Mouse (Mus musculus) midbrain, postnatal 0 days (tissue): ENCODE measurements around the gene Fbxl14. TPM values are rescaled to one million over a fixed set of nuclear protein-coding genes. Genes with fewer than 3 reads are reported as not detected.
A peak's percentile ranks its signal among the peaks of the same experiment; 100 is the strongest.

Experiments used
- ATAC-seq: fragments of 200-750 bp; cut with Nextera tagmentation; 2 replicates; pipeline ENCODE4 v1.8.0; 2017; ENCODE audit warnings: moderate number of reproducible peaks, mild to moderate bottlenecking, moderate TSS enrichment, moderate library complexity; ENCODE audit not compliant: low FRiP score
- DNase-seq: peaks from one replicate; pipeline ENCODE4 v3.0.0-alpha.2; 2015; ENCODE audit warnings: low spot score
- H3K27ac ChIP-seq: fragments of 300-500 bp; sonication (generic); 2 replicates; pipeline ENCODE4 v1.5.1; 2014; ENCODE audit warnings: low read depth, mild to moderate bottlenecking, low read length, mixed read lengths
- H3K27me3 ChIP-seq: fragments of 300-500 bp; sonication (generic); 2 replicates; pipeline ENCODE4 v1.6.1; 2014; ENCODE audit warnings: low read length, control low read depth, mixed read lengths; ENCODE audit not compliant: insufficient read depth
- H3K36me3 ChIP-seq: fragments of 300-500 bp; sonication (generic); 2 replicates; pipeline ENCODE4 v1.6.1; 2014; ENCODE audit warnings: low read length, control low read depth, mixed read lengths; ENCODE audit not compliant: insufficient read depth
- H3K4me1 ChIP-seq: fragments of 300-500 bp; sonication (generic); 2 replicates; pipeline ENCODE4 v1.6.1; 2014; ENCODE audit warnings: mild to moderate bottlenecking, control low read depth, antibody characterized with exemption, low read length, mixed read lengths; ENCODE audit not compliant: insufficient read depth
- H3K4me2 ChIP-seq: fragments of 300-500 bp; sonication (generic); 2 replicates; pipeline ENCODE4 v1.6.1; 2014; ENCODE audit warnings: low read depth, mild to moderate bottlenecking, low read length, mixed read lengths; ENCODE audit not compliant: poor library complexity, severe bottlenecking
- H3K4me3 ChIP-seq: fragments of 300-500 bp; sonication (generic); 2 replicates; pipeline ENCODE4 v1.5.1; 2014; ENCODE audit warnings: low read depth, mild to moderate bottlenecking, low read length, moderate library complexity
- H3K9ac ChIP-seq: fragments of 300-500 bp; sonication (generic); replicated peaks from 2 replicates; pipeline ENCODE4 v1.6.1; 2014; ENCODE audit warnings: mild to moderate bottlenecking, low read length, moderate library complexity, mixed read lengths; ENCODE audit not compliant: poor library complexity, severe bottlenecking
- H3K9me3 ChIP-seq: fragments of 300-500 bp; sonication (generic); 2 replicates; pipeline ENCODE4 v1.6.1; 2016; ENCODE audit warnings: low read length, control low read depth
- CTCF ChIP-seq: IDR thresholded peaks from 2 replicates; pipeline ENCODE4 v1.5.1; 2016; ENCODE audit warnings: antibody characterized with exemption, mild to moderate bottlenecking
- WGBS: fragments of 180-500 bp; shearing (Covaris S2); extraction: QIAGEN DNeasy Blood & Tissue Kit; methylation state at CpG from one replicate; pipeline ENCODE4 v1.1.7; 2014; 5-methylcytosine and 5-hydroxymethylcytosine counted together
- polyA plus RNA-seq: library from polyadenylated mRNA; unstranded; fragments of >200 nt; fragmentation: Nextera tagmentation; extraction: Ambion mirVana; gene quantifications from 2 replicates; pipeline ENCODE4 v1.2.1, GENCODE M21; 2015
- total RNA-seq: library from RNA; depleted of rRNA; stranded (reverse); fragments of >200 nt; gene quantifications from 2 replicates; pipeline ENCODE4 v1.2.3, GENCODE M21; 2014

Gene Fbxl14
- total and polyA plus RNA-seq, 2 experiments from 2014 or later: 1.7 to 45.9 TPM

- H3K4me2 ChIP-seq: no peak overlapping the region
- no peaks in the 10 kb centered on the region for H3K36me3 ChIP-seq
- no peak overlapping the region for H3K27ac ChIP-seq
- TF ChIP-seq CTCF: no peak
- H3K9ac ChIP-seq: no peak overlapping the region
- H3K27me3 ChIP-seq: no peaks in the 10 kb centered on the region
- H3K9me3 ChIP-seq: no peaks in the 10 kb centered on the region
- H3K4me3 ChIP-seq: no peak overlapping the region
- H3K4me1 ChIP-seq: no peaks in the 10 kb centered on the region
- no peak for ATAC-seq
- DNase-seq: no peak
- 66% methylated on average over 10 of the region's 10 CpGs for WGBS
These were observed 12.3 kb upstream of the Fbxl14 start for GRCm38 (mm10) chr6:119466921-119467784.

DNA sequence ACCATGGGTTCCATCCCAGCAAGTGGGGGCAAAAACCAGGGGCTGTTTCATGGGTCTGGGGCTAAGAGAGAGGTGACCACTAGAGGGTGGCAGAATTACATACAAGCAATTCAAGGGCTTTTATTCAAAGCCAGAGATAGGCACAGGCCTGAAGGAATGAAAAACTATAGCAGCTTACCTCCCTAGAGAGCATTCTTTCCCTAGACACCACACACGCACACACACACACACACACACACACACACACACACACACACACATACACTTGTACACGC lies 11.7 kb upstream of the Fbxl14 start:
- Histone ChIP-seq H3K9ac (no peak overlapping the region), H3K4me1 (no peaks in the 10 kb centered on the region), H3K27me3 (no peaks in the 10 kb centered on the region), H3K4me2 (no peak overlapping the region), H3K36me3 (no peaks in the 10 kb centered on the region), H3K27ac (no peak overlapping the region), H3K9me3 (no peaks in the 10 kb centered on the region), H3K4me3 (no peak overlapping the region)
- TF ChIP-seq CTCF: peak; percentile 43
- 95% methylated on average over 2 of the region's 2 CpGs for WGBS
- DNase-seq (no peak), ATAC-seq (no peak)

DNA sequence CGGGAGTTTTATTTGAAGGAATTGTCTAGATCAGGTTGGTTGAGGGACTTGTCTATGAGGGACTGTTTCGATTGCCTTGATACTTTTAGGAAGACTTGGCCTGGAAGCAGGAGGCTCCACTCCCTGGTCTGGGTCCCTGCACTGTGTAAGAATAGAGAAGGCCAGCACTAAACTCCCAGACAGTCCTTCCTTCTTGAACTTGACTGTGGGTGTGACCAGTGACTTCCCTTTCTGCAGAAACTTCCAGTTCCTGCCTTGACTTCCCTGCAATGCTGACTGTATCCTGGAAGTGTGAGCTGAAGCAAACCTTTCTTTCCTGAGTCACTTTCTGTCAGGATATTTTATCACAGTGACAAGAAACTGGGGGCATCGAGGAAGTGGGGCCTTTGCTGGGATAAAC lies 8.7 kb upstream of the Fbxl14 start:
- WGBS: 88% methylated on average over 3 of the region's 3 CpGs
- ATAC-seq: no peak
- H3K9me3 ChIP-seq: no peaks in the 10 kb centered on the region

DNA sequence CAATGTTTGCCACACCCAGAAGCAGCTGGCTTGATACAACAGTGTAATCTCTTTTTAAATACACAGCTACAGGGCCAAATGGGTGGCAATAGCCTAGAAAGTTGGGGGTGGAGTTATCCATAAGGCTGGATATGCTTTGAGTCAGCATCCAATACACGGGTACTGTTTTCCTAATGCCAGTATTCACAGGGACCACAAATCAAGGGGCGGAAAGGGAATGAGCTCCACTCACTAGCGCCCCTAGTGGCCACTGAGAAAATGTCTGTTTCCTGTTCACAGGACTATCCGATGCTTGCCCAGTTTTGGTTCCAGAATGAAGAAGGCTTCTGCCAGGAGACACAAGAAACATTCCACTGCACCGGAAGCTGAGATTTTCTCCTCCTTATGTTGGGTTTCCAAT lies 7.3 kb upstream of the Fbxl14 start:
- Histone ChIP-seq H3K4me2 (0 out of 2 replicates have a peak overlapping the region, but pooled peaks have one; percentile 6), H3K4me3 (no peak overlapping the region), H3K4me1 (no peaks in the 10 kb centered on the region), H3K27ac (no peak overlapping the region), H3K36me3 (no peaks in the 10 kb centered on the region), H3K9ac (no peak overlapping the region), H3K9me3 (no peaks in the 10 kb centered on the region), H3K27me3 (no peaks in the 10 kb centered on the region)
- peak; percentile 88 for TF ChIP-seq CTCF
- 24% methylated on average over 5 of the region's 5 CpGs for WGBS
- DNase-seq (peak; percentile 66), ATAC-seq (peak; percentile 52; the same call in 1 of the 2 replicates)

More for the DNA sequence above, 8.7 kb upstream of the Fbxl14 start:
- Histone ChIP-seq H3K36me3 (no peaks in the 10 kb centered on the region), H3K9ac (no peak overlapping the region), H3K4me2 (no peak overlapping the region), H3K27ac (no peak overlapping the region), H3K4me1 (no peaks in the 10 kb centered on the region), H3K27me3 (no peaks in the 10 kb centered on the region), H3K4me3 (no peak overlapping the region)
- no peak for TF ChIP-seq CTCF
- DNase-seq: no peak

GRCm38 (mm10) chr6:119472705-119473104 lies 6.8 kb upstream of the Fbxl14 start:
- no peak for TF ChIP-seq CTCF
- Histone ChIP-seq H3K4me1 (no peaks in the 10 kb centered on the region), H3K9ac (no peak overlapping the region), H3K27me3 (no peaks in the 10 kb centered on the region), H3K9me3 (no peaks in the 10 kb centered on the region), H3K4me2 (no peak overlapping the region), H3K4me3 (no peak overlapping the region), H3K27ac (no peak overlapping the region), H3K36me3 (no peaks in the 10 kb centered on the region)
- DNase-seq (no peak), ATAC-seq (no peak)
- WGBS: 90% methylated on average over 3 of the region's 3 CpGs

DNA sequence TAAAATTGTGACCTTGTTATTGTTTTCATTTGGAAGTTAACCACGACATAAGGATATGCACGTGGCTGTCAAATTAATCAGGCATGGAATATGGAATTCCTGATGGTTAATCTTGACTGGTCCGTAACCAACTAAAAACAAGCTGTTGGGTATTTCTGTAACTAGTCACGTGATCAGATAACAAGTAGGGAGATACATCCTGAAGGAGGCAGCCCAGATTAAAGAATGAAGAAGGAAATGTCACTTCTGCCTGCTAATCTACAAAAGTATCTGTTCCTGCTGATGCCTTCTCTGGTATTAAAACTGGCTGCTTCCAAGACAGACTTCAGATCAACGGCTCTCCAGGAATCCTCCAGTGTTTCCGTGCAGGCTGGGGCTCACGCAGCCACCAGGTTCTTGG lies 6.0 kb upstream of the Fbxl14 start:
- no peak for DNase-seq
- no peak for TF ChIP-seq CTCF
- no peak overlapping the region for H3K27ac ChIP-seq
- no peak overlapping the region for H3K9ac ChIP-seq
- no peaks in the 10 kb centered on the region for H3K27me3 ChIP-seq
- H3K4me1 ChIP-seq: no peaks in the 10 kb centered on the region
- no peaks in the 10 kb centered on the region for H3K9me3 ChIP-seq
- no peaks in the 10 kb centered on the region for H3K36me3 ChIP-seq
- ATAC-seq: no peak
- no peak overlapping the region for H3K4me3 ChIP-seq
- 82% methylated on average over 7 of the region's 7 CpGs for WGBS
- H3K4me2 ChIP-seq: no peak overlapping the region
